Mouse (Mus musculus) CD4-positive naive resting alpha-beta T cell, adult 57 days (primary cell): ENCODE results near the gene Olfr432. TPM values are rescaled to one million over a fixed set of nuclear protein-coding genes. Genes with fewer than 3 reads are reported as not detected.

Source experiments
- total RNA-seq: library from RNA; stranded (reverse); gene quantifications from one replicate; pipeline ENCODE4 v1.2.4, GENCODE M21; 2023

Gene Olfr432
- total RNA-seq = not detected

DNA sequence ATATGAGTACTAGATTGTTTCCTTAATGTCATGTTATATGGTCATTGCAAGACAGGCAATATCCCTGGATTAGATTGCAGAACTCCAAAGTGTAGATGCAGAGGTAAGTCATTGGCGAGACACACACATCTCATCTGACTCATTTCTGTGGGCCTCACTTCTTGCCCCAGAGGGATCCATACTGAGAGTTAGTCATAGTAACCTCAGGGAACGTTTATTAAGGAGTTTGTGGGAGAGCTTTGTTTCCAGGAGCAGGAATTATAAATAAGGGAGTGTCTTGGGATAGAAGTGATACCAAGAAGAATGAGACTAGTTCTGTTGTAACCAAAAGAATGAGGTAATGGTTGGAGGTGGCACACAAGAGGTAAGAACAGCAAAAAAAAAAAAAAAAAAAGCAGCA is at the start of gene Olfr432:
Olfr432 (plus strand) TSS at position 313 of the 400 bp plus-strand sequence.

DNA sequence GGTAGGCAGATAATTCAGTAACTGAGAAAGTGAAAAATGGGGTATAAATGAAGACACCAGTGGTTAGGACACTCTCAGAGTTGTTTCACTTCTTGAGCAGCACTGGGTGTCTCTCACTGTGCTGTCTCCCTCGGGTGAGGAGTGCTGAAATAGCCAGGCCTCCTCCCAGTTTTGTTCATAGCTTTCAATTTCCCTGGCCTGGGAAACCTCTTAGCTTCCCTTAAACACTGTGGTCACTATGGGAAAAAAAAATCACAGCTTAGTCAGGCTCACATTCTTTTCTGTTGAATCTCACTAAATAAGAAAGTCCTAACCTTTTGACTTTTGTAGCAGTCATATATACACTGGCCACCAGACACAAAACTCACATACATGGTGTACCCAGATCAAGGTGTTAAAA is 17.3 kb upstream of the Olfr432 start, which contains the start of gene Ifi205:
Ifi205 (minus strand) TSS at position 113 of the 400 bp plus-strand sequence.

GRCm38 (mm10) chr1:174040523-174041177 is 8.4 kb upstream of the Olfr432 start, which contains the start of gene Olfr433:
Gene Olfr433 (plus strand): TSS chr1:174040705.

GRCm38 (mm10) chr1:174066305-174066704 is 17.3 kb downstream of the Olfr432 start, which contains the start of gene Olfr430:
Gene Olfr430 (plus strand): TSS chr1:174066605.

GRCm38 (mm10) chr1:174084031-174084430 is 35.0 kb downstream of the Olfr432 start, which contains the start of gene Olfr429:
Gene Olfr429 (plus strand): TSS chr1:174084331.

DNA sequence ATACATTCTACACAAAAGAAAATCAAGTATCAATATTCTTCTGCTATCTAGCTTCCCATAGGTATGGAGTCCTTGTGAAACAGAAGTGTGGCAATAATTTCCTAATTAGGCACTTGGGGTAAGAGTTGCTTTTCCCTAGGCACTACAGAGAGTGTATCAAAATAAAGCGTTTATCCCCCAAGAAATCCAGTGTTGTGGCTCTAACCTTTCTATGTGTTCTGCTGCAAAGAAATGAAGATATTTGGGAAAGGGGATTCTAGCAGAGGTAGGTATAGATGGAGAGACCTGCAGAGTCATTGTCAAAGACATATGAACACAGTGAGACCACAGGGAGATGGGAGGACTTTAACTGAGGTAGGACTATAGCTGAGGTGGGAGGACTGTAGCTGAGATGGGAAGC is 47.6 kb downstream of the Olfr432 start, which contains the start of gene Olfr427:
Olfr427 (plus strand) TSS at position 301 of the 400 bp plus-strand sequence.

Other genes starting within 250 kb of the Olfr432 start
- gene Ifi211, start 136.2 kb upstream of the Olfr432 start, total RNA-seq = not detected
- 269 TPM for gene Mndal, start 106.7 kb upstream of the Olfr432 start, total RNA-seq
- 172 TPM for gene Ifi203, start 106.5 kb upstream of the Olfr432 start, total RNA-seq
- not detected for gene Ifi202b, start 66.5 kb upstream of the Olfr432 start, total RNA-seq
- gene Ifi205, start 17.4 kb upstream of the Olfr432 start, total RNA-seq = 5.3 TPM
- not detected for gene Olfr433, start 8.5 kb upstream of the Olfr432 start, total RNA-seq
- gene Olfr430, start 17.4 kb downstream of the Olfr432 start, total RNA-seq = not detected
- gene Olfr429, start 35.1 kb downstream of the Olfr432 start, total RNA-seq = not detected
- not detected for gene Olfr427, start 47.7 kb downstream of the Olfr432 start, total RNA-seq
- gene Olfr231, start 72.0 kb downstream of the Olfr432 start, total RNA-seq = not detected
- not detected for gene Olfr424, start 82.3 kb downstream of the Olfr432 start, total RNA-seq
- gene Olfr420, start 106.4 kb downstream of the Olfr432 start, total RNA-seq = not detected
- gene Spta1, start 123.6 kb downstream of the Olfr432 start, total RNA-seq = 0.21 TPM
- not detected for gene Olfr419, start 202.9 kb downstream of the Olfr432 start, total RNA-seq